Mouse (Mus musculus): ENCODE measurements around the gene Zfp941. TPM values are rescaled to one million over a fixed set of nuclear protein-coding genes. Genes with fewer than 3 reads are reported as not detected.

Zfp941 gene
- total and polyA plus RNA-seq, 2 experiments from 2014 or later: 26.1 to 30.0 TPM

DNA sequence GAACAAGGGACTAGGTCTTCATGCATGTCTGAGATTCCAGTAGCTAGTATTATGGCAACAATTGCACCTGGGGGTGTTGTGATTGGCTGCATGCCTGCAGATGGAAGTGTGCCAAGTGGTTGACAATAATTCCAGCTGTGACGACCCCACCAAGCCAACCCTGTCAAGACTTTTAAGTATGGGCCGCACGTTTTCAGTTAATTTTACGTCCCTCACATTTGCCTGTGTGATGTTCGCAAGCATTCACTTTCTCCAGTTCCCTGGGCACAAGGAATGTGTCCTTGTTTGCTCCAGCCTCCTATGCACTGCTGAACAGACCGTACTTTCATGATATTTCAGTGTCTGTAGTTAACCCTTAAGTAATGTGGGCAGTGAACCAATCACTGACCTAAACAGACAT, 19.3 kb downstream of the Zfp941 start:
- DNase-seq (ENCODE audit: low spot score) (no peak), ATAC-seq (ENCODE audit: low FRiP score) (no peak)
- no peak overlapping the region for H3K9ac ChIP-seq (replicated peaks; ENCODE audit: low read length, poor library complexity, severe bottlenecking)
- H3K27me3 ChIP-seq (ENCODE audit: insufficient read depth, low read length): no peaks in the 10 kb centered on the region
- H3K27ac ChIP-seq (ENCODE audit: low read depth, low read length): no peak overlapping the region
- H3K4me1 ChIP-seq (ENCODE audit: insufficient read depth, low read length): no peaks in the 10 kb centered on the region
- 70% methylated on average over 6 of the region's 6 CpGs for WGBS
- TF ChIP-seq CTCF (IDR thresholded peaks at IDR 0.05): no peak
- no peak overlapping the region for H3K4me3 ChIP-seq (ENCODE audit: low read depth, low read length)
- H3K4me2 ChIP-seq (ENCODE audit: low read depth, low read length, poor library complexity, severe bottlenecking): no peak overlapping the region
- H3K36me3 ChIP-seq (ENCODE audit: insufficient read depth, low read length): peaks cover 6% of the 10 kb centered on the region; the same call in 1 of the 2 replicates
- H3K9me3 ChIP-seq (ENCODE audit: low read length): no peaks in the 10 kb centered on the region

DNA sequence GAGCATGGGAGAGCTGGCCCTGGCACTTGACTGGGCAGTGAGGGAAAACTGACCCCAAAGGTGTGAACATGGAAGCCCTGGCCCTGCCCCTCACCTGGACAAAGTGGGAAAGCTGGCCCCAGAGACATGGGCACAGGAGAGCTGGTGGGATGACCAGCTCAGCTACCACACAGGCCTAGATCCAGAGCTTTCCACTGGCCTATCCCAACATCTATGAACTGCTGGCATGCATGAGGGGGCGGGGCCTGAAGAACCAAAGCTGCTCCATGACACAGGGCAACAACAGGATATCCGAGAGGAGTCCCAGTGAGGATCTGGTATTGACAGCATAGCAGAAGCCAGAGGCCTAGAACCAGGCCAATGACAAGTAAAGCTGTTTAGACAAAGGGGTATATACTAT, 23.8 kb downstream of the Zfp941 start:
- Histone ChIP-seq H3K9ac (replicated peaks; ENCODE audit: low read length, poor library complexity, severe bottlenecking) (no peak overlapping the region), H3K9me3 (ENCODE audit: low read length) (no peaks in the 10 kb centered on the region), H3K27ac (ENCODE audit: low read depth, low read length) (no peak overlapping the region), H3K4me3 (ENCODE audit: low read depth, low read length) (no peak overlapping the region), H3K4me1 (ENCODE audit: insufficient read depth, low read length) (no peaks in the 10 kb centered on the region), H3K27me3 (ENCODE audit: insufficient read depth, low read length) (no peaks in the 10 kb centered on the region), H3K4me2 (ENCODE audit: low read depth, low read length, poor library complexity, severe bottlenecking) (no peak overlapping the region), H3K36me3 (ENCODE audit: insufficient read depth, low read length) (no peaks in the 10 kb centered on the region)
- no peak for DNase-seq (ENCODE audit: low spot score)
- WGBS: 74% methylated on average over 2 of the region's 2 CpGs
- ATAC-seq (ENCODE audit: low FRiP score): no peak
- TF ChIP-seq CTCF (IDR thresholded peaks at IDR 0.05): no peak

DNA sequence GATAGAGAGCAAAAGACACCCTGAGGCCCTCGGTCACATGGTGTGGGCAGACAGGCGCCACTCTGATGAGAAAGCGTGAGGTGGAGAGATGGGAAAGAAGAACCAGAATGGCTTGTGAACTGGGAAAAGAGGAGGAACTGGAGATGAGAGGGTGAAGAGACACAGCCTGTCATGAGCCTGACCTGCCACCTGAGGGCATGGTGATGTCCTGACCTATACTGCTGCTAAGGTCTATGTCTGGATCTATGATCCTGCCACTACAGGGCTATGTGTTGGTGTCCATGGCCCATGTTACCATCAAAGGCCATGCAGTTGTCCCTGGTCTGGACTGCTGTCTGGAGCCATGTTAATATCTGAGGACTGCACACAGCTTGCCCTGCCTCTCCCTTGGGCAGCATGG, 24.4 kb downstream of the Zfp941 start:
- Histone ChIP-seq H3K4me2 (ENCODE audit: low read depth, low read length, poor library complexity, severe bottlenecking) (no peak overlapping the region), H3K4me3 (ENCODE audit: low read depth, low read length) (no peak overlapping the region), H3K27ac (ENCODE audit: low read depth, low read length) (no peak overlapping the region), H3K36me3 (ENCODE audit: insufficient read depth, low read length) (no peaks in the 10 kb centered on the region), H3K4me1 (ENCODE audit: insufficient read depth, low read length) (no peaks in the 10 kb centered on the region), H3K27me3 (ENCODE audit: insufficient read depth, low read length) (no peaks in the 10 kb centered on the region), H3K9ac (replicated peaks; ENCODE audit: low read length, poor library complexity, severe bottlenecking) (no peak overlapping the region), H3K9me3 (ENCODE audit: low read length) (no peaks in the 10 kb centered on the region)
- TF ChIP-seq CTCF (IDR thresholded peaks at IDR 0.05): no peak
- ATAC-seq (ENCODE audit: low FRiP score) (no peak), DNase-seq (ENCODE audit: low spot score) (no peak)
- WGBS: 89% methylated on average over 3 of the region's 3 CpGs

DNA sequence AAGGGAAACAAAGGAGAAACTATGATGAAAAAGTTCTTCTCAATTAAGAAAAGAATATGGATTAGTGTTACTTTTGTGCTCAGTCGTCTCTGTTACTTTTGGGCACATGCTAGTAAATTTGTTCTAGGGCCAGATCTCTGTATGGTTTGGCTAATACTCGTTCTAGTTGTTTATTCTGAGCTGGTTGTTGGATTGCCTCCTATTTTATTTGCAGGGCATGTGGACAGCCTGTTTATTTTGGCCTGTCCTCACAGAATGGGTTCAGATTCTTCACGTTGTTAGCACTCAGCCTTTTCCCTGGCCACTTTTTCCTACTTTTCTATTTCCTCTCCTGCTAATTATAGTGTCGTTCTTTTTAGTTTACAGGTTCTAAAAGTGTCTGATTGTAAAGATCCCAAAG, 28.4 kb downstream of the Zfp941 start:
- no peak for TF ChIP-seq CTCF (IDR thresholded peaks at IDR 0.05)
- Histone ChIP-seq H3K9me3 (ENCODE audit: low read length) (no peaks in the 10 kb centered on the region), H3K9ac (replicated peaks; ENCODE audit: low read length, poor library complexity, severe bottlenecking) (no peak overlapping the region), H3K36me3 (ENCODE audit: insufficient read depth, low read length) (no peaks in the 10 kb centered on the region), H3K4me2 (ENCODE audit: low read depth, low read length, poor library complexity, severe bottlenecking) (no peak overlapping the region), H3K27ac (ENCODE audit: low read depth, low read length) (no peak overlapping the region), H3K4me1 (ENCODE audit: insufficient read depth, low read length) (no peaks in the 10 kb centered on the region), H3K4me3 (ENCODE audit: low read depth, low read length) (no peak overlapping the region), H3K27me3 (ENCODE audit: insufficient read depth, low read length) (no peaks in the 10 kb centered on the region)
- DNase-seq (ENCODE audit: low spot score) (no peak), ATAC-seq (ENCODE audit: low FRiP score) (no peak)
- 76% methylated on average over 4 of the region's 4 CpGs for WGBS

GRCm38 (mm10) chr7:140788053-140788435, 33.9 kb downstream of the Zfp941 start:
- ATAC-seq (ENCODE audit: low FRiP score): no peak
- no peaks in the 10 kb centered on the region for H3K36me3 ChIP-seq (ENCODE audit: insufficient read depth, low read length)
- no peak for DNase-seq (ENCODE audit: low spot score)
- 85% methylated on average over 7 of the region's 7 CpGs for WGBS
- no peaks in the 10 kb centered on the region for H3K9me3 ChIP-seq (ENCODE audit: low read length)
- H3K9ac ChIP-seq (replicated peaks; ENCODE audit: low read length, poor library complexity, severe bottlenecking): no peak overlapping the region
- no peaks in the 10 kb centered on the region for H3K4me1 ChIP-seq (ENCODE audit: insufficient read depth, low read length)
- H3K27ac ChIP-seq (ENCODE audit: low read depth, low read length): no peak overlapping the region
- H3K4me3 ChIP-seq (ENCODE audit: low read depth, low read length): no peak overlapping the region
- no peak overlapping the region for H3K4me2 ChIP-seq (ENCODE audit: low read depth, low read length, poor library complexity, severe bottlenecking)
- no peaks in the 10 kb centered on the region for H3K27me3 ChIP-seq (ENCODE audit: insufficient read depth, low read length)
- TF ChIP-seq CTCF (IDR thresholded peaks at IDR 0.05): no peak

- no peak within 1 kb of the TSS for H3K27ac ChIP-seq (ENCODE audit: low read depth, low read length)
- H3K27me3 ChIP-seq (ENCODE audit: insufficient read depth, low read length): no peaks in the 10 kb centered on the region
- H3K9ac ChIP-seq (replicated peaks; ENCODE audit: low read length, poor library complexity, severe bottlenecking): no peak within 1 kb of the TSS
- no peaks in the 10 kb centered on the region for H3K36me3 ChIP-seq (ENCODE audit: insufficient read depth, low read length)
- H3K4me1 ChIP-seq (ENCODE audit: insufficient read depth, low read length): no peaks in the 10 kb centered on the region
- WGBS: 82% methylated on average over 33 of the region's 33 CpGs
- no peak for TF ChIP-seq CTCF (IDR thresholded peaks at IDR 0.05)
- H3K4me3 ChIP-seq (ENCODE audit: low read depth, low read length): no peak within 1 kb of the TSS
- no peaks in the 10 kb centered on the region for H3K9me3 ChIP-seq (ENCODE audit: low read length)
- DNase-seq (ENCODE audit: low spot score) (no peak), ATAC-seq (ENCODE audit: low FRiP score) (no peak)
- no peak within 1 kb of the TSS for H3K4me2 ChIP-seq (ENCODE audit: low read depth, low read length, poor library complexity, severe bottlenecking)
Measured at GRCm38 (mm10) chr7:140787406-140788052, 34.4 kb downstream of the Zfp941 start, which contains the start of gene Syce1. Syce1 (minus strand) TSS chr7:140787852.

All from midbrain, postnatal 0 days (tissue).